Mouse (Mus musculus): Measurements from ENCODE around the gene Fam160a1.

DNA sequence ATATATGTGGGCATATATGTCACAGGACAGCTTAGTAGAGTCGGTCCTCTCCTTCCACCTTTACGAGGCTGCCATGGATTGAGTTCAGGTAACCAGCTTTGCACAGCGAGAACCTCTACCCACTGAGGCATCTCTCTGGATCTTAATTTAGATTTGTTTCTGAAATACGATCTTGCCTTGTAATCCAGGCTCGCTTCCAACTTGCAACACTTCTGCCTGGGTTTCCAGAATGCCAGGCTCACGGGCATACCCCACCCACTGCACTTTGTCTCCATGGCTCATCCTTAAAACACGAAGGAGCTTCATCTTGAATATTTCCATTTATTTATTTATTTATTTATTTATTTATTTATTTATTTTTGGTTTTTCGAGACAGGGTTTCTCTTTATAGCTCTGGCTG is 131.8 kb downstream of the Fam160a1 start:
- no peak for TF ChIP-seq EP300 (optimal IDR thresholded peaks at IDR 0.05)
- TF ChIP-seq CTCF (IDR thresholded peaks at IDR 0.05; ENCODE audit: low read depth) = no peak
